Mouse (Mus musculus): ENCODE data around the gene Heph.
"Not testable (repeated sequence)": the region's sequence is repeated elsewhere in the genome, so short reads cannot be mapped to it uniquely, and the experiment has no call there.

Heph gene

DNA sequence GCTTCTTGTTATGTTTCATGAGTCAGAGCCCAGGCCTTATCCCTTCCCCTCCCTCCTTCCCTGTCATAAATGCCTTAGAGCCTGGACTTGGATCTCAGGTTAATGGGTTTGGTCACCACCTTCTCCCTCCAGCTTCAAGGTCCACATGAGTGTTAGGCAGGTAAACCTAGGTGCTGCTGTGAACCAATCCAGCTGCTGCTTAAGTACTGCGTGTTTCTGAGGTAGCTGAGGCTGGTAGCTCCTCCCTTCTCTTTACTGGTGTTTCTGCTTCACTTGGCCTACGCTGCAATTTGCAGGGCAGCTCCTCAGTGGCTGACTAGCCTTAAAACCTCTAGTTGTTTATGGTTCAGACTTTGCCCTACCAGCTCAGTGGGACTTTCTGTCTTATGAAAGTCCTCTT is at the start of gene Heph:
Heph (plus strand) TSS at position 211 of the 400 bp plus-strand sequence.
- no peak for DNase-seq (ENCODE audit: low spot score)

DNA sequence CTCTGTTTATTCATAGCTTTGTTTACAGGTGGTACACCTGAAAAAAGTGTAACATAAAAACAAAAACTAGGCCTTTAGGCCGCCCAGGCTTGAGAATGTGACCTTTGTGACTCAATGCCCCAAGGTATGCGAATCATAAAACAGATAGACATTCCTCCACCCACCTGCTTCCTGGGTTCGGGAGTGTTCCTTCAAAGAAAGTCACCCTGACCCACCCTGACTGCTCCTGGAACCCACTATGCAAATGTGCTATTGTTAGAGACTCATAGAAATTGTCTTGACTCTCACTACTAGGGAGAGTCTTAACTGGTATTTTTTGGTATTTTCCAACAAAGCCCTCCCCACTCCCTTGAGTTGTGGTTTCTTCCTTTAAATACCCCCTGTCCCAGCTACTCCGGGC is 39.8 kb upstream of the Heph start:
- not testable (repeated sequence) for DNase-seq (ENCODE audit: low spot score)

DNA sequence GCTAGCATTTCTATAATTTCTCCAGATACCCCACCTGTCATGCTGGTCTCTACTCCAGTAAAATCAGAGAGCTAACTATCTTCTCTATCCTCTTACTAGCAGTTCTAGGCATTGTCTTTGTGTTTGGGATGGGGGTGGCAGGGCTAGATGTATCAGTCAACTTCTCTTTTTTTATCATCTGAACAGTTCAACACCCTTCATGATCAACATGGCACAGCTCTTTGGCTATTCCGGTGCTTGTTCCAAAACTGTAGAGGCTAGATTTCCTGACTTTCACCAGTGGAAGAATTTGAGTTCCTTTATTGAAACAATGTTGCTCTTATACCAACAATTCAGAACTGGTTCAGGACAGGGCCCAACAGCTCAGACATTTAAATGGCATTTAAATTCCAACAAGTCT is 38.2 kb upstream of the Heph start:
- no peak for DNase-seq (ENCODE audit: low spot score)

DNA sequence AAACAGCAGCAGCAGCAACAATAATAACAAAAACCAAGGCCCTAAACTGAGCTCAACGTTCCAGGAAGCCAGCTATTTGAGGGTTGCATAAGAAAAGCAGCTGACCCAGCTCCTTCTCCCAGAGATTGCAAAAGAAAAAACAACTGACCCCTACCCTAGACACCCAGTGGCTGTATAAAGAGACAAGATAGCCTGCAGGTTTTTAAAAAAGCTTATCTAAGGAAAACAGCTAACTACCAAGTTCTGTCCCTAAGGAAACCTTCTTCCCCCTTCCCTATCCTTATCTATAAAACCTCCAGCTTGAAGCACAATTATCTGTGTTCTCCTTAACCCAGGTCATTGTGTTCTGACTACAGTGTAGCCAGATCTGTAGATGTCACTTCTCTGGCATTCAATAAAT is 37.4 kb upstream of the Heph start:
- DNase-seq (ENCODE audit: low spot score) = no peak

DNA sequence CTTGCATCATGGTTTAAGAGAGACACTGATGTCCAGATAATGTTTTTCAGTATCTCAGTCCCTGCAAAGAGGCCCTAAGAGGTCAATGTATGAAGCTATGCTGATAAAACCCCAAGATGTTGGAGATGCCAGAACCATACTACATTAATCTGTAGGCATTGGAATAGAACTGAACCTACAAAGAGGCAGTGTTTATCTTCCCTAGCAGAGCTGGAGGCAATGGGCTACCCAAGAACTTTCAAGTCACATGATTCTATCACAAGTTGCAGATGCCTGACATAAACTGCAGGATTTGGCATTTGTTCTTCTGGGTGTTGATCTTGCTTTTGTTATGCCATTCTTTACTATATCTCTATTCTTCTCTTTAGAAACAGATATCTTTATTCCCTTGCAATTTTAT is 35.8 kb upstream of the Heph start:
- no peak for DNase-seq (ENCODE audit: low spot score)

DNA sequence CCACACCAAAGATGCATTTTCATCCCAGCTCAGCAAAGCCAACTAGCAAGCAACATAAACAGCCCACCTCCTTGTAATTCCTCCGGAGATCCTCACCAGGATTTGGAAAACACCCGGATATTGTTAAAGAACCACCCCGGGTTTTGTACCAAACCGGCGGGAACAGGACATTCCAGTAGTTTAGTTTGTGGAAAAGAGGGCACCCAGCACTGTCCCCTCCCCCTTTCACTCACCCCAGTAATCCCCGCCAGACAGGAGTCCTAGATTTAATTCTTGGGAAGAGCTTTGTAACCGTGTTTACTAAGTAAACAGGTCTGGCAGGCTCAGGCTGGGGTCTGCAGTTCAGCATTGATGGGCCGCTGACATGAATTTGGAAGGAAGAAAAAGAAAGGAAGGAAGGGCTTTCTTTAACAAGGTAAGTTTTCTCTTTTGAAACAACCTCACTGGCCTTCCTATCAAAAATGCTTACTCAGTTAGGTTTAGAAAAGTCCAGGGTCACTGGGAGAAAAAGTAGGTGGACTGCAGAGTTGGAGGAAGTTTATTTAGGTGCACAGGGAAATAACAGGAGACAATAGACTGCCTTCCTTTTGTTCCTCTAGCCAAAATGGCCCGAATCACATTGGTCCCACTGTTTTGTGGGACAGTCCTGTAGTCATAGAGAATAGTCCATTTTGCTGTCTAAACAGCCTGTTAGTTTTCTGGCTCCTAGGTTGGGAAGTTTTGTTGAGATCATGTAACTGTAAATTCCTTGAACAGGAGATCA is 1.2 kb downstream of the Heph start, which contains the start of gene Hsf3:
Hsf3 (minus strand) TSS at position 94 of the 763 bp plus-strand sequence.
- no peak for DNase-seq (ENCODE audit: low spot score)

DNA sequence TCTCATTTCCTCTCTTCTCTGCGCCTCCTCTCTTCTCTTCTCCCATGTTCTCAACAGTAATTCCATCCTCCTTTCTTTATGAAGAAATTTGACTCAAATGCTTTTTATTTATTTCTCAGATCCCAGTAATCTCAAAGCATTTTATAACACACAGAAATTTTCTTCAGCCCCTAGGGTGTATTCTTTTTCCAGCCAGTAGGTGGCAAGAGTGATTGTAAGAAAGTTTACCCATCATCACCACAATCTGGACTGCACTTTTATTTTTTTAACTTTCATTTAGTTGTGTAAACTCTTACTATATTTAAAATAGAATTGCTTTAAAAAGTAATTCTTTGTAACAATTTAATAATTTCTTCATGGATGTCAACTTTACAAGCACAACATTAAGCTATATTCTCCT is 46.4 kb downstream of the Heph start:
- no peak for DNase-seq (ENCODE audit: low spot score)

Measured in urinary bladder, postnatal 25 days (tissue).